Mouse (Mus musculus) megakaryocyte, embryonic 14.5 days (primary cell): ENCODE results near the gene Rufy4.

ENCODE experiments used
- FLI1 ChIP-seq: IDR thresholded peaks from 2 replicates; pipeline ENCODE4 v1.6.1; 2012; ENCODE audit warnings: low read length, inconsistent platforms, mixed read lengths
- GATA1 ChIP-seq: IDR thresholded peaks from 3 replicates; pipeline ENCODE4 v1.6.1; 2012; ENCODE audit warnings: mixed read lengths, low read length, inconsistent platforms, borderline replicate concordance

- TF ChIP-seq GATA1, result no peak
- no peak for TF ChIP-seq FLI1
Measured at GRCm38 (mm10) chr1:74169721-74170120, 44.4 kb downstream of the Rufy4 start.
